Mouse (Mus musculus) midbrain, embryonic 10.5 days (tissue): Measurements from ENCODE around the gene Slc25a21. TPM values are rescaled to one million over a fixed set of nuclear protein-coding genes. Genes with fewer than 3 reads are reported as not detected.

Source experiments
- DNase-seq: peaks from one replicate; pipeline ENCODE4 v3.0.0-alpha.2; 2017; ENCODE audit warnings: low spot score
- H3K27ac ChIP-seq: fragments of 300-500 bp; sonication (generic); replicated peaks from 2 replicates; pipeline ENCODE4 v1.5.1; 2016; ENCODE audit warnings: mild to moderate bottlenecking
- H3K27me3 ChIP-seq: fragments of 300-500 bp; sonication (generic); 2 replicates; pipeline ENCODE4 v1.6.1; 2016; ENCODE audit warnings: low read depth, mild to moderate bottlenecking; ENCODE audit not compliant: poor library complexity, severe bottlenecking
- H3K36me3 ChIP-seq: fragments of 300-500 bp; sonication (generic); 2 replicates; pipeline ENCODE4 v1.6.1; 2016; ENCODE audit warnings: mild to moderate bottlenecking, moderate library complexity
- H3K4me1 ChIP-seq: fragments of 300-500 bp; sonication (generic); 2 replicates; pipeline ENCODE4 v1.6.1; 2016
- H3K4me3 ChIP-seq: fragments of 300-500 bp; sonication (generic); 2 replicates; pipeline ENCODE4 v1.5.1; 2016; ENCODE audit warnings: mild to moderate bottlenecking, moderate library complexity
- H3K9me3 ChIP-seq: fragments of 300-500 bp; sonication (generic); replicated peaks from 2 replicates; pipeline ENCODE4 v1.6.1; 2016; ENCODE audit warnings: mild to moderate bottlenecking
- WGBS: fragments of 180-500 bp; shearing (Covaris S2); methylation state at CpG from one replicate; pipeline ENCODE4 v1.1.7; 2016; 5-methylcytosine and 5-hydroxymethylcytosine counted together
- polyA plus RNA-seq: library from polyadenylated mRNA; unstranded; fragments of >200 nt; fragmentation: Nextera tagmentation; extraction: Ambion mirVana; gene quantifications from 2 replicates; pipeline ENCODE4 v1.2.1, GENCODE M21; 2016

Slc25a21 gene
- polyA plus RNA-seq, 1 experiment from 2014 or later = 4.0 TPM

GRCm38 (mm10) chr12:56687640-56688481 is 509.4 kb downstream of the Slc25a21 start:
- H3K4me3 ChIP-seq = no peak overlapping the region
- H3K9me3 ChIP-seq = no peaks in the 10 kb centered on the region
- no peak overlapping the region for H3K27ac ChIP-seq
- 3% methylated on average over 15 of the region's 15 CpGs for WGBS
- peaks cover 100% of the 10 kb centered on the region for H3K27me3 ChIP-seq
- H3K36me3 ChIP-seq = no peaks in the 10 kb centered on the region
- DNase-seq = peak; percentile 38
- H3K4me1 ChIP-seq = peaks cover 31% of the 10 kb centered on the region

GRCm38 (mm10) chr12:56681096-56681811 is 516.0 kb downstream of the Slc25a21 start:
- Histone ChIP-seq H3K9me3 (no peaks in the 10 kb centered on the region), H3K4me1 (peaks cover 11% of the 10 kb centered on the region), H3K27me3 (peaks cover 97% of the 10 kb centered on the region), H3K36me3 (no peaks in the 10 kb centered on the region), H3K4me3 (peak overlapping the region; percentile 53), H3K27ac (peak overlapping the region; percentile 14; the same call in 1 of the 2 replicates)
- WGBS = under 1% methylated on average over 38 of the region's 38 CpGs
- peak; percentile 70 for DNase-seq

- Histone ChIP-seq H3K4me1 (peaks cover 11% of the 10 kb centered on the region), H3K27me3 (peaks cover 70% of the 10 kb centered on the region), H3K27ac (no peak overlapping the region), H3K4me3 (no peak overlapping the region), H3K36me3 (no peaks in the 10 kb centered on the region), H3K9me3 (no peaks in the 10 kb centered on the region)
- 78% methylated on average over 7 of the region's 7 CpGs for WGBS
- no peak for DNase-seq
These were observed 519.7 kb downstream of the Slc25a21 start for GRCm38 (mm10) chr12:56677620-56678019.

GRCm38 (mm10) chr12:56674726-56675125 is 522.5 kb downstream of the Slc25a21 start:
- Histone ChIP-seq H3K27me3 (peaks cover 41% of the 10 kb centered on the region), H3K4me3 (no peak overlapping the region), H3K4me1 (peaks cover 6% of the 10 kb centered on the region), H3K27ac (no peak overlapping the region), H3K36me3 (no peaks in the 10 kb centered on the region), H3K9me3 (no peaks in the 10 kb centered on the region)
- no peak for DNase-seq
- WGBS = 32% methylated on average over 3 of the region's 3 CpGs

- DNase-seq = no peak
- WGBS = 95% methylated on average over 9 of the region's 9 CpGs
- H3K36me3 ChIP-seq = no peaks in the 10 kb centered on the region
- no peaks in the 10 kb centered on the region for H3K9me3 ChIP-seq
- H3K27ac ChIP-seq = no peak overlapping the region
- 0 out of 2 replicates have a peak, but pooled peaks cover 5% of the 10 kb centered on the region for H3K27me3 ChIP-seq
- no peak overlapping the region for H3K4me3 ChIP-seq
- peaks cover 11% of the 10 kb centered on the region for H3K4me1 ChIP-seq
These were observed 526.5 kb downstream of the Slc25a21 start for GRCm38 (mm10) chr12:56670795-56671194.

- no peaks in the 10 kb centered on the region for H3K27me3 ChIP-seq
- no peak for DNase-seq
- 84% methylated on average over 9 of the region's 9 CpGs for WGBS
- H3K4me3 ChIP-seq = no peak overlapping the region
- H3K36me3 ChIP-seq = no peaks in the 10 kb centered on the region
- H3K9me3 ChIP-seq = no peaks in the 10 kb centered on the region
- no peak overlapping the region for H3K27ac ChIP-seq
- peaks cover 11% of the 10 kb centered on the region for H3K4me1 ChIP-seq
These were observed 527.7 kb downstream of the Slc25a21 start for GRCm38 (mm10) chr12:56669451-56670122.

Other genes with a start within 250 kb of the Slc25a21 start
- 74.9 and 83.9 TPM in 2 replicates for gene Prps1l3, start 32.9 kb upstream of the Slc25a21 start, polyA plus RNA-seq
- gene Mipol1, start 33.0 kb upstream of the Slc25a21 start, polyA plus RNA-seq = 7.8 and 8.9 TPM in 2 replicates